Mouse (Mus musculus) urinary bladder, adult 2 months (tissue): ENCODE measurements at regions not wholly inside any gene's neighbourhood (a gene's known extent, or its start where the extent isn't known, plus 50 kb on each side); places are given as distances from the start of the nearest gene placed in this dataset.

Source experiments
- DNase-seq: peaks from one replicate; pipeline ENCODE4 v3.0.0; 2022; ENCODE audit warnings: low spot score

- no peak for DNase-seq
These were observed 370.5 kb upstream of the Slc7a11 start for GRCm38 (mm10) chr3:50813760-50814400.

GRCm38 (mm10) chr3:50815716-50816115 lies 372.3 kb upstream of the Slc7a11 start:
- no peak for DNase-seq

DNA sequence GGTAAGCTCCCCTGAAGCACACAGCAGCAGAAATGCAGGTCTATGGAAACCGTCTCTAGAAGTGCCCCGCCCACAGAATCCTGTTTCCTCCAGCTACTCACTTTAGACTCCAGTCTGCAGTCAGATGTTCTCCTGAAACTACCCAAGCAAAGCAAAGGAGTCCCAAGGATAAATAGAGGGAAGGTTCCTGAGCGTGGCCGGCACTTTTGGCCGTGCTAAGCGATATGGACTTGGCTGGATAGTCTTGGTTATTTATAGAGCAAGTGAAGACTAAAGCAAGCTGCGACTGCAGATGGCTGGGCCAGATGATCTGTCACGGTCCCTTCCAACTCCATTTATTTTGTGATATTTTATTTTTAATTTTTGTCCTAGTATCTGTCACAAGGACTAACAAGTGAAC lies 373.1 kb upstream of the Slc7a11 start:
- no peak for DNase-seq

- DNase-seq, result no peak
These were observed 373.9 kb upstream of the Slc7a11 start for GRCm38 (mm10) chr3:50817361-50817760.

- DNase-seq, result no peak
These were observed 377.4 kb upstream of the Slc7a11 start for GRCm38 (mm10) chr3:50820776-50821175.

- DNase-seq, result no peak
These were observed 382.4 kb upstream of the Slc7a11 start for GRCm38 (mm10) chr3:50825534-50826423.

DNA sequence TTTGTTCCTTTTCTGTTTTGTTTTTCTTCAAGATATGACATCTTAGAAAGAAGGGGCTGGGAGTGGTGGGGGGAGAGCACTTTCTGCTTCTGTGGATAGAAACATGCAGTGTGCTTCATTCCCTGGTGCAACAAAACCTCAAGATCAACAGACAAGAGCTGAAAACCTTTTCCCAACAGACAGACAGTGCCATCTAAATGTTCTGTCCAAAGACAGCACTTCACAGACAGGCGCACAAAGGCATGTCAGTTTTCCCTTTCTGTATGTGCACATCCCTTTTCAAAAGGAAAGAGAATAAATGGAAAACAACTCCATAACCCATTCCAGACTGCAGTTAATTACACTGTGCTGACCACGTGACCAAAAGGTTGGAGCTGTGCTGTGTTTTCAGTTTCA lies 383.0 kb upstream of the Slc7a11 start:
- DNase-seq, result no peak

- DNase-seq, result no peak
These were observed 385.8 kb upstream of the Slc7a11 start for GRCm38 (mm10) chr3:50829211-50829610.

DNA sequence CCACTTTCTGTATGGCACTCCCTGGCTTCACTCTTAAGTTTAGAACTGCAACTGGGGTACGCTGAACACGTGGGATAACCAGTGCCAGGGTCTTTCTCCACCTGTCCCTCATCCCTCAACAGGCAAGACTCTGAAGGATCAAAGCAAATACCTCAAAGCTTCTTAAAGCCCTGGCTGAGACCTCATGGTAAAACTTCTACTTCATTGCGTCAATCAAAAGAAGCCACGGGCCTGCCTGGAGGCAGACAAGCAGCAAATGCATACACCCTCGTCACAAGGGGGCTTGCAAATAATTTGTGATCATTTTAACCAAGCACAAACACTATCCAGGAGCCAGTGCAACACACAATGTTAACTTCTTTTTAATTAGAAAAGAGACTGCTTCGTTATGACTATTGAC lies 387.0 kb upstream of the Slc7a11 start:
- DNase-seq, result no peak

DNA sequence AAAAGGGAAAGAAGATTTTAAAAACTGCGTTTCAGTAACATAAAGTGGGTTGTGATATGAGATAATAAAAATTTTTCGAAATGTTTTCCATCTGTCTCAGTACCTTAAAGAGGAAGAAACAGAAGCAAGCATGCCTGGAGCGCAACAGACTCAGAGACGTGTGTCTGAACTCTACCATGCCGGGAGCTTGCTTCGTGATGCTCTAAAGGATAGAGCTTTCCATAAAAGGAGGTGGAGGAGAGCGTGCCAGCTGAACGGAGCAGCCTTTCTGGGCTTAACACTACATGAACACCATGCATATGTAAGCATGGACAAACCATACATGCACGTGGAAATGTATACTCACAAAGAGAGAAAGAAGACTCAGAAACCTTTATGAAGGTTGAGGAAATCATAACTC lies 387.5 kb upstream of the Slc7a11 start:
- no peak for DNase-seq

DNA sequence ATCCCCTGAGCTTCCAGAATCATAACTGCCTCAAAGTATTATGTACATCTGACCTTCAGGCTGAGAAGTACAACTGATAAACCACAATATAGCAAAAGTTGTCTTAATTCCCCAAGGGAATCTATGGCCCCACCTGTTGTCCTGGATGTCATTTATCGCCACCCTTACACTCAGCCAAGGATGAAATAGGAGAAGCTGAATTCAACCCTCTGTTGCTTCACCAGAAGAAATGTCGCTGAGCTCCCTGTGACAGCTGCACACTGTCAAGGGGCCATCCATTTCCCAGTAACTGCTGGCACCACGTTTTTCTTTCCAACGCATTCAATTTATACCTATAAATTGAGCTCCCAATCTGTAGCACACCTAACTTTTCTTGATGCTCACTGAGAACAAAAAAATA lies 382.0 kb upstream of the Noct start:
- no peak for DNase-seq

DNA sequence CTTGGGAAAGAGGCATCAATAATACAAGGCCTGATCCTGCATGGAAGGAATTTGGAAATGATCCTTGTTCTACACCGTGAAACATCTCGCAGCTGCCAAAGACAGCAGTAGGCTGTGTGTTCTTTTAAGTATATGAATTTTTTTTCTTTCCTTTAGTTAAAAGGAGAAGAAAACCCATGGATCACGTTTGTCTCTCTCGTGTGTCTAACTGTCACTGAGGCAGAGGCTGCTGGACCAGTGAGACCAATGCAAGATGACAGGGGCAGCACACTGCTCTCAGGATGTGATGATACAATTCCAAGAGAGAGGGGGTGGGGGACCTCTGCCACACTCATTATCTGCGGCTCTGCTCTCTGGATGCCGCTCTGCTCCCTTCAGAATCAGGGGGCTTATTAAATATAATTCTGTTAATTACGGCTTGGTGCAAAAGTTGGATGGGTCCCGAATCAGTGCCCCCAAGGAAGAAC lies 379.4 kb upstream of the Noct start:
- no peak for DNase-seq

- DNase-seq, result no peak
These were observed 378.9 kb upstream of the Noct start for GRCm38 (mm10) chr3:50845311-50845710.

GRCm38 (mm10) chr3:50848528-50848927 lies 375.7 kb upstream of the Noct start:
- no peak for DNase-seq

- DNase-seq, result no peak
These were observed 373.1 kb upstream of the Noct start for GRCm38 (mm10) chr3:50851083-50851637.

DNA sequence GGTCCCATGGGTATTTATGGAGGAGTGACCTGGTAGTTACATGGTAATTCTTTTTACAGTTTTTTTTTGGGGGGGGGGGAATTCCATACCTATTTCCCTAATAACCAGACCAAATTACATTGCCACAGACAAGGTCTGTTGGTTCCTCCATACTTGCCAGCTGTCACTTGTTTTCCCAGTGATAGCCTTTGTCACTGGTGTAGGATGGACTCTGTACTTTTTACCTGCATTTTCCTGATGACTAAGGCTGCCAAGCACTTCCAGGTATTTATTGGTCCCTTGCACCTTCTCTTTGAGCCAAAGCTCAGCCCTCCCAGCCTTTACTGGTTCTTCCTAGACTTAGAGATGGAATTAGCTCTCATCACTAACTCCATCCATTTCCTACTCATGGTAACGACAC lies 357.1 kb upstream of the Noct start:
- DNase-seq, result no peak

DNA sequence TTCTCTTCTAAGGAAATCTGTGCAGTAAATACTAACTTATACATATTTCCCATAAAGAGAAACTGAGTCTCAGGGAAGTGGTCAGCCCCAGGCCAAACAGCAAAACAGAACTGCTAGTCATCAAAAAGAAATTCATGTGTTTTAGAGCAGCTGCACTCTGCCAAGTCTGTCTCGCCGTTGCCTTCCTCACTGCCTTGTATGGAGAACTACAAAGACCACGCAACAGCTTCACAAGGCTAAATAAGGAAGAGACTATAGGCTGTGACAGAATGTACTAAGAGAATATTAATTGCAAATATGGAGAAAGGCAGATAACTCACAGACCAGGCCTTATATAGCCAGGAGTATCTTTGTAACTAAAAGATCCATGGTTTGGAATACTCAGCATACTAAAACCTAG lies 355.0 kb upstream of the Noct start:
- no peak for DNase-seq

DNA sequence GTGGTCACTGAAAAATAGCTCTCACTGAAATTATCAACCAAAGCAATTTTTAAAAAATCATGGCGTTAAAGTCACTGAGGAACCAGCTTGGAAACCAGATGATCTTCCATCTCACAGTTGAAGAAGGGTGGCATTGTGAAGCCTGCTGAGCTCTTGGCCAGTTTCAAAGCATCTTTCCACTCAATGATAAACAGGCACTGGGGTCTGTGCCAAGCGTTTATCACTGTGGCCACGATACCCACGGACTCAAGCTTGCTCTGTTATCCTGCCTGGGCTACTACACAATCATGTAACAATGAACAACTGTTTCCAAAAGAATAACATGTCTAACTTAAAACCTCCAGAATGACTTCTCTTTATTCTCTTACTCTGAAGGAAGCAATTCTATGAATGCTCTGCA lies 345.2 kb upstream of the Noct start:
- no peak for DNase-seq

DNA sequence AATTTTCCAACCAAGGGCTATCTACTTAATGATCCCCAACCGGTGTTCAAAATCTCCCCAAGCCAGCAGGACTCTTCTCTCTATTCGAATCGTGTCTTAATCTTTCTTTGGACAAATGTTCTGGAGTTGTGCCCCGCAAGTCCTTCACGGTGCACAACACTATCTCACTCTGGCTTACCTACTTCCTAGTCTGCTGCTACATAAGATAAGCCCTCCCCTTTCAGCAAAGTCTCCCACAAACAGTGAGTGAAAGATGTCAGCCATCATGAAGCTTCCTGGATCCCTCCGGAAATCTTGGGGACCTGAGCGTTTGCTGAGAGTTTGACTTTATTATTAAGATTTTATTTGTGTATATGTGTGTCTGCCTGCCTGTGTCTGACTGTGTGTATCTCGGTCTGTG lies 344.7 kb upstream of the Noct start:
- no peak for DNase-seq

DNA sequence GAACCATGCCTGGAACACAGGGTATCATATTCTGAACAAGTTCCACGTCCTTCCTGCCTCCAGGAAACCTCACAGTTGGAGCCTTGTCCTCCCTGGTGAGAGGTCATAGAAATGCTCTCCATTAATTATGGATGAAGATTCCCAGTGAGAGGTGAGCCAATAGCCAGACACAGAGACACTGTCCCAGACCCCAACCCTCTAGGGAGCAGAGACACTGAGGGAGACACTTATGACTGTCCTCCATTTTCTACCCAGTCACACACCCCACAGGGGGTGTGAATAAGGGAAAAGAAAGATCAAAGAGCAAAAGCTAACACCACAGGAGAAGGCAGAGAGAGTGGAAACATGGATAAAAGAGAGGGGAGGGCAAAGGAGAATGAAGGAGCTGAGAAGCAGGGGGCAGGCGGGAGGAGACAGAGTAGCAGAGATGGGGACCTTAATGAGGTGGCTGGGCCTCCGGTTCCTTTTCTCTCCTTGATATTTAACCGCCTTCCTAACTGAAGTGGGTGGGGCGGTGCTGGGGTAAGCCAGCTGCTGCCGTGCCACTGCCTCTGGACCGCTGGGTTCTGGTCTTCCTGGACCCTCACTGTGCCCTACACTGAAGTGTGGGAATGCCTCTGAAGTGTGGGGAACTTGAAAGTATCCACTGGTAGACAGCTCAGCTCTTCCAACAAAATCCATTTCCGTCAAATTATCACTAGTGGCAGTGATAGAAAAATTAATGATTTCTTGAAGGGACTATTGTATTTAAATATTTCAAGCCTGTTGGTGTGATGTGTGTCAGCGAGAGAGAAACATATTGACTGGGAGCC lies 342.6 kb upstream of the Noct start:
- no peak for DNase-seq

DNA sequence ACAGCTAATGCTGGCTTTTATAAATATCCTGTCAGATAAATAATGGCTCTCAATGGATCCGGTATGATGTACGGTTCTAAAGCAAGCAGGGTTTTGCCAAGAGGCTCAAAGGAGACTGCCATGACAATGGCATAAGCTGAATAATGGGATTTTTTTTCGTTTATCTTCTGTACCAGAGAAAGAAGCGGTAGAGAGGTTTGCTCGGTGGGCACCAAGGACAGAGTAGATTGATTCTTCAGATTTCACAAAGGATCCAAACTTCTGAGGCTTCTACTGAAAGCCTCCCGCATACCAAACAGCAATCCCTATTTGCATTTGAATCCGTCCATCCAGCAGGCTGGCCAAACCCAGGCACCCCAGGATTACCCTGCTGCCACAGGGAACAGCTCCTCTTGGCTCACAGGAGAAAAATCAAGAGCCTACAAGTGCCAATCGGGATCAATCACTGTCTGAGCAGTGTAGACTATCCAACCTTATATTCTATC lies 342.0 kb upstream of the Noct start:
- no peak for DNase-seq

DNA sequence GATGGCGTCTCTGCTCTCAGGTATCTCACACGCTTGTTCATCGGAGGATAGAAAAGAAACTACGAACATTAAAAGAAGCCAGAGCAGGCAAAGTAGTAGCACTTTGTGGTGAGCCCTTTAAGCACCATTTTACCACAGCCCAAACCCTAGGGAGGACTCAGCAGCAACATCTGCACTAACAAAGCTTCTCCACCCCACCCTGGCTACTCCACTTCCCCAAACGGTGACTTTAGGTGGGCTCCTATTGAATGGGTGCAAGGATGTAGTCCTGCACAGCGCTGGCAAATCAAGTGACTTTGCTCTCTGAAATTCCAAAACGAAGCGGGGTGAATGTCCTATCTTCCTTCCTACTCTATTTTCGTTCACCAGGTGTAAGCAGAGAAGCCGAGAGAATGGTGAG lies 337.9 kb upstream of the Noct start:
- no peak for DNase-seq
